Mouse (Mus musculus): ENCODE results near the gene Gas7. TPM values are rescaled to one million over a fixed set of nuclear protein-coding genes. Genes with fewer than 3 reads are reported as not detected.

Gas7 gene
- polyA plus RNA-seq, 1 experiment from 2014 or later = 8.4 TPM

GRCm38 (mm10) chr11:67559522-67559921 is 104.3 kb downstream of the Gas7 start:
- 60% methylated on average over 5 of the region's 5 CpGs for WGBS
- no peak for ATAC-seq (ENCODE audit: extremely low read depth, insufficient number of reproducible peaks, low FRiP score, low TSS enrichment)
- Histone ChIP-seq H3K4me2 (no peak overlapping the region), H3K27me3 (replicated peaks) (no peaks in the 10 kb centered on the region), H3K4me3 (no peak overlapping the region), H3K4me1 (peaks cover 64% of the 10 kb centered on the region), H3K36me3 (no peaks in the 10 kb centered on the region), H3K27ac (replicated peaks) (peak overlapping the region; percentile 58), H3K9ac (no peak overlapping the region), H3K9me3 (no peaks in the 10 kb centered on the region)

- Histone ChIP-seq H3K4me1 (peaks cover 61% of the 10 kb centered on the region), H3K9ac (no peak overlapping the region), H3K4me3 (no peak overlapping the region), H3K27ac (replicated peaks) (peak overlapping the region; percentile 48; the same call in 1 of the 2 replicates), H3K9me3 (no peaks in the 10 kb centered on the region), H3K36me3 (no peaks in the 10 kb centered on the region), H3K27me3 (replicated peaks) (no peaks in the 10 kb centered on the region), H3K4me2 (0 out of 2 replicates have a peak overlapping the region, but pooled peaks have one; percentile 23)
- 9% methylated on average over 4 of the region's 4 CpGs for WGBS
- ATAC-seq (ENCODE audit: extremely low read depth, insufficient number of reproducible peaks, low FRiP score, low TSS enrichment) = peak; percentile 38; the same call in 1 of the 2 replicates
These were observed 106.4 kb downstream of the Gas7 start for GRCm38 (mm10) chr11:67561631-67562030.

- Histone ChIP-seq H3K9me3 (no peaks in the 10 kb centered on the region), H3K4me3 (no peak overlapping the region), H3K4me2 (no peak overlapping the region), H3K27ac (replicated peaks) (0 out of 2 replicates have a peak overlapping the region, but pooled peaks have one; percentile 29), H3K27me3 (replicated peaks) (no peaks in the 10 kb centered on the region), H3K36me3 (no peaks in the 10 kb centered on the region), H3K9ac (no peak overlapping the region), H3K4me1 (peaks cover 66% of the 10 kb centered on the region)
- WGBS = 22% methylated on average over 5 of the region's 5 CpGs
- no peak for ATAC-seq (ENCODE audit: extremely low read depth, insufficient number of reproducible peaks, low FRiP score, low TSS enrichment)
These were observed 107.9 kb downstream of the Gas7 start for GRCm38 (mm10) chr11:67563141-67563540.

- Histone ChIP-seq H3K4me2 (no peak overlapping the region), H3K4me3 (no peak overlapping the region), H3K36me3 (no peaks in the 10 kb centered on the region), H3K9ac (no peak overlapping the region), H3K27ac (replicated peaks) (no peak overlapping the region), H3K4me1 (peaks cover 61% of the 10 kb centered on the region), H3K9me3 (no peaks in the 10 kb centered on the region), H3K27me3 (replicated peaks) (no peaks in the 10 kb centered on the region)
- WGBS = 76% methylated on average over 8 of the region's 8 CpGs
- no peak for ATAC-seq (ENCODE audit: extremely low read depth, insufficient number of reproducible peaks, low FRiP score, low TSS enrichment)
These were observed 108.9 kb downstream of the Gas7 start for GRCm38 (mm10) chr11:67564003-67564637.

- Histone ChIP-seq H3K27ac (replicated peaks) (no peak overlapping the region), H3K9me3 (no peaks in the 10 kb centered on the region), H3K27me3 (replicated peaks) (no peaks in the 10 kb centered on the region), H3K9ac (no peak overlapping the region), H3K4me1 (peaks cover 59% of the 10 kb centered on the region), H3K4me2 (no peak overlapping the region), H3K4me3 (no peak overlapping the region), H3K36me3 (no peaks in the 10 kb centered on the region)
- WGBS = 81% methylated on average over 4 of the region's 4 CpGs
- ATAC-seq (ENCODE audit: extremely low read depth, insufficient number of reproducible peaks, low FRiP score, low TSS enrichment) = no peak
These were observed 110.3 kb downstream of the Gas7 start for GRCm38 (mm10) chr11:67565512-67565911.

GRCm38 (mm10) chr11:67566704-67567103 is 111.5 kb downstream of the Gas7 start:
- no peak overlapping the region for H3K27ac ChIP-seq (replicated peaks)
- peaks cover 55% of the 10 kb centered on the region for H3K4me1 ChIP-seq
- H3K4me2 ChIP-seq = no peak overlapping the region
- H3K4me3 ChIP-seq = no peak overlapping the region
- H3K27me3 ChIP-seq (replicated peaks) = no peaks in the 10 kb centered on the region
- H3K36me3 ChIP-seq = no peaks in the 10 kb centered on the region
- no peaks in the 10 kb centered on the region for H3K9me3 ChIP-seq
- WGBS = 28% methylated on average over 5 of the region's 5 CpGs
- ATAC-seq (ENCODE audit: extremely low read depth, insufficient number of reproducible peaks, low FRiP score, low TSS enrichment) = no peak
- no peak overlapping the region for H3K9ac ChIP-seq

GRCm38 (mm10) chr11:67567184-67567583 is 111.9 kb downstream of the Gas7 start:
- WGBS = 52% methylated on average over 5 of the region's 5 CpGs
- Histone ChIP-seq H3K4me1 (peaks cover 52% of the 10 kb centered on the region), H3K27me3 (replicated peaks) (no peaks in the 10 kb centered on the region), H3K4me3 (no peak overlapping the region), H3K9me3 (no peaks in the 10 kb centered on the region), H3K4me2 (no peak overlapping the region), H3K27ac (replicated peaks) (no peak overlapping the region), H3K9ac (no peak overlapping the region), H3K36me3 (no peaks in the 10 kb centered on the region)
- no peak for ATAC-seq (ENCODE audit: extremely low read depth, insufficient number of reproducible peaks, low FRiP score, low TSS enrichment)

GRCm38 (mm10) chr11:67567991-67568390 is 112.8 kb downstream of the Gas7 start:
- Histone ChIP-seq H3K4me3 (no peak overlapping the region), H3K9ac (no peak overlapping the region), H3K4me2 (no peak overlapping the region), H3K27me3 (replicated peaks) (no peaks in the 10 kb centered on the region), H3K4me1 (peaks cover 44% of the 10 kb centered on the region), H3K36me3 (no peaks in the 10 kb centered on the region), H3K27ac (replicated peaks) (no peak overlapping the region), H3K9me3 (no peaks in the 10 kb centered on the region)
- ATAC-seq (ENCODE audit: extremely low read depth, insufficient number of reproducible peaks, low FRiP score, low TSS enrichment) = no peak
- 84% methylated on average over 4 of the region's 4 CpGs for WGBS

GRCm38 (mm10) chr11:67568815-67569214 is 113.6 kb downstream of the Gas7 start:
- no peak overlapping the region for H3K4me2 ChIP-seq
- no peaks in the 10 kb centered on the region for H3K36me3 ChIP-seq
- H3K9ac ChIP-seq = no peak overlapping the region
- no peak overlapping the region for H3K4me3 ChIP-seq
- WGBS = 67% methylated on average over 5 of the region's 5 CpGs
- H3K27me3 ChIP-seq (replicated peaks) = no peaks in the 10 kb centered on the region
- H3K9me3 ChIP-seq = no peaks in the 10 kb centered on the region
- H3K4me1 ChIP-seq = peaks cover 38% of the 10 kb centered on the region
- H3K27ac ChIP-seq (replicated peaks) = no peak overlapping the region
- ATAC-seq (ENCODE audit: extremely low read depth, insufficient number of reproducible peaks, low FRiP score, low TSS enrichment) = no peak

- no peak for ATAC-seq (ENCODE audit: extremely low read depth, insufficient number of reproducible peaks, low FRiP score, low TSS enrichment)
- Histone ChIP-seq H3K27me3 (replicated peaks) (no peaks in the 10 kb centered on the region), H3K4me3 (no peak overlapping the region), H3K36me3 (no peaks in the 10 kb centered on the region), H3K4me1 (peaks cover 39% of the 10 kb centered on the region), H3K9ac (no peak overlapping the region), H3K27ac (replicated peaks) (0 out of 2 replicates have a peak overlapping the region, but pooled peaks have one; percentile 13), H3K4me2 (no peak overlapping the region), H3K9me3 (no peaks in the 10 kb centered on the region)
- WGBS = 53% methylated on average over 8 of the region's 8 CpGs
These were observed 115.7 kb downstream of the Gas7 start for GRCm38 (mm10) chr11:67570947-67571346.

GRCm38 (mm10) chr11:67574344-67574743 is 119.1 kb downstream of the Gas7 start:
- no peak for ATAC-seq (ENCODE audit: extremely low read depth, insufficient number of reproducible peaks, low FRiP score, low TSS enrichment)
- H3K4me3 ChIP-seq = no peak overlapping the region
- whole genome bisulfite sequencing = 79% methylated on average over 5 of the region's 5 CpGs

GRCm38 (mm10) chr11:67577472-67577871 is 122.2 kb downstream of the Gas7 start:
- Histone ChIP-seq H3K27me3 (replicated peaks) (no peaks in the 10 kb centered on the region), H3K9ac (no peak overlapping the region), H3K4me3 (no peak overlapping the region), H3K4me1 (peaks cover 57% of the 10 kb centered on the region), H3K4me2 (no peak overlapping the region), H3K36me3 (no peaks in the 10 kb centered on the region), H3K9me3 (no peaks in the 10 kb centered on the region), H3K27ac (replicated peaks) (peak overlapping the region; percentile 56; the same call in 1 of the 2 replicates)
- ATAC-seq (ENCODE audit: extremely low read depth, insufficient number of reproducible peaks, low FRiP score, low TSS enrichment) = no peak
- WGBS = 68% methylated on average over 5 of the region's 5 CpGs

More at GRCm38 (mm10) chr11:67574344-67574743, 119.1 kb downstream of the Gas7 start:
- Histone ChIP-seq H3K27me3 (replicated peaks) (no peaks in the 10 kb centered on the region), H3K4me1 (peaks cover 46% of the 10 kb centered on the region), H3K9ac (no peak overlapping the region), H3K9me3 (no peaks in the 10 kb centered on the region), H3K27ac (replicated peaks) (no peak overlapping the region), H3K4me2 (no peak overlapping the region), H3K36me3 (no peaks in the 10 kb centered on the region)
